Mouse (Mus musculus) frontal cortex, adult 2 months (tissue): ENCODE data around the gene Gm3252. TPM values are rescaled to one million over a fixed set of nuclear protein-coding genes. Genes with fewer than 3 reads are reported as not detected.
"Not testable (repeated sequence)": the region's sequence is repeated elsewhere in the genome, so short reads cannot be mapped to it uniquely, and the experiment has no call there.

Source experiments
- DNase-seq, 2 experiments: peaks; one replicate each; pipeline ENCODE4 v3.0.0; 2022; ENCODE audit warnings: low spot score in 1 of 2; ENCODE audit errors: extremely low spot score in 1 of 2
- polyA plus RNA-seq: library from polyadenylated mRNA; depleted of rRNA; stranded (reverse); fragments of >200 nt; gene quantifications from 2 replicates; pipeline ENCODE4 v1.2.3, GENCODE M21; 2012; rRNA removed

Gm3252 gene
- 0.86 and 1.1 TPM in 2 replicates for polyA plus RNA-seq

DNA sequence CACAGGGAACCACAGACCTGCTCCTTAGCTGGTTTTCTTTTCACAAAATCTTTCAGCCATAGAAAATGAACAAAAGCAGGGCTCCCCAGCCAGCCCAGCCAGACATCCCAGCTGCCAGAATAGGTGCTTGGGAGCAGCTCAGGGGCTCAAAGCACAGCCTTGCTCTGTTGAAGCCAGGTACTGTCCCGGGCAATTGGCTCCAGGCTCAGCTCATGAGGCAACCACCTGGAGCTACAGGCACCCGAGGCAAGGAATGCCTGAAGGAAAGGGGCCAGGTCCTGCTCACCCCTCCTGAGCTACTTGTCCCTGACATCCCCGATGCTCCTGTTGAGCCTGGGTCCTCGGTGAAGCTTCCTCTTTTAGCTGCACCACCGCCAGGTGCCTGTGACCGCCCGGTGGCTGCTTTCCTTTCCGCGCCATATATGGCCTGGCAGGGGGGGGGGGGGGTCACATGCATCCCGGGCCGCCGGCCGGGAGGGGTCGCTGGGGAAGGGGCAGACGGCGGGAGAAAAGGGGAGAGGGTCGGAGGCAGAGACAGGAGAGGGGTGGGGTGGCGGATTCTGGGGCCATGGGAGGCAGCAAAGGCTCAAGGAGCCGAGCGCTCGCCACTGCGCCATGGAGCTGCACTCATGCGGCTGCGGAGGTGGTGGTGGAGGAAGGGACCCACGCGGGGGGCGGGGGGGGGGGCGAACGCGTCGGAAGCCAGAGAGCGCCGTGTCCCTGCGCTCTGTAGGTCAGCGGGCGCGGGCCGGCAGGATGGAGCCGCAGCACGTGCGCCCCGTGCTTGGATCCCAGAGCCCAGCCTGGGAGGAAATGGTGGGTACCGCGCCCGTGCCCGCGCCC lies at the start of gene Gm3252:
Gm3252 (plus strand) TSS at position 738 of the 843 bp plus-strand sequence.
- DNase-seq, result not testable (repeated sequence)

GRCm38 (mm10) chr14:4708938-4709337 lies 17.6 kb upstream of the Gm3252 start, which contains the start of gene Gm7876:
Gene Gm7876, plus strand, starts transcription at chr14:4709238.
- DNase-seq, result not testable (repeated sequence)

- DNase-seq, result not testable (repeated sequence)
Measured at GRCm38 (mm10) chr14:4776037-4776436, 49.5 kb downstream of the Gm3252 start, which contains the start of gene Gm9602. Gene Gm9602, plus strand, starts transcription at chr14:4776337.

Other genes with a start within 250 kb of the Gm3252 start
- gene Gm3182, start 245.0 kb upstream of the Gm3252 start, polyA plus RNA-seq, result not detected in 2 replicates
- gene Gm3047, start 171.4 kb upstream of the Gm3252 start, polyA plus RNA-seq, result not detected in 2 replicates
- 0.08 and 0.24 TPM in 2 replicates for gene Gm8159, start 94.4 kb upstream of the Gm3252 start, polyA plus RNA-seq
- 0.36 and 0.42 TPM in 2 replicates for gene Gm3239, start 62.6 kb upstream of the Gm3252 start, polyA plus RNA-seq
- not detected in 2 replicates for gene Gm7876, start 17.5 kb upstream of the Gm3252 start, polyA plus RNA-seq
- not detected in 2 replicates for gene Gm9602, start 49.6 kb downstream of the Gm3252 start, polyA plus RNA-seq
- gene Gm3269, start 111.3 kb downstream of the Gm3252 start, polyA plus RNA-seq, result not detected in 2 replicates
- gene Gm3264, start 128.8 kb downstream of the Gm3252 start, polyA plus RNA-seq, result 0.90 TPM in 1 of 2 replicates, not detected in the other
- 0.15 and 0.26 TPM in 2 replicates for gene Gm3278, start 165.6 kb downstream of the Gm3252 start, polyA plus RNA-seq